Mouse (Mus musculus) neural tube, embryonic 12.5 days (tissue): Measurements from ENCODE around the gene Timm8a1. TPM values are rescaled to one million over a fixed set of nuclear protein-coding genes. Genes with fewer than 3 reads are reported as not detected.

Source experiments
- ATAC-seq: fragments of 200-750 bp; cut with Nextera tagmentation; 2 replicates; pipeline ENCODE4 v1.8.0; 2017; ENCODE audit warnings: low read depth, mild to moderate bottlenecking, moderate TSS enrichment, moderate library complexity; ENCODE audit not compliant: low FRiP score
- H3K27ac ChIP-seq: fragments of 300-500 bp; sonication (generic); 2 replicates; pipeline ENCODE4 v1.5.1; 2016
- H3K27me3 ChIP-seq: fragments of 300-500 bp; sonication (generic); replicated peaks from 2 replicates; pipeline ENCODE4 v1.6.1; 2016; ENCODE audit warnings: mild to moderate bottlenecking
- H3K36me3 ChIP-seq: fragments of 300-500 bp; sonication (generic); 2 replicates; pipeline ENCODE4 v1.6.1; 2016; ENCODE audit warnings: mild to moderate bottlenecking
- H3K4me1 ChIP-seq: fragments of 300-500 bp; sonication (generic); 2 replicates; pipeline ENCODE4 v1.6.1; 2016
- H3K4me2 ChIP-seq: fragments of 300-500 bp; sonication (generic); replicated peaks from 2 replicates; pipeline ENCODE4 v1.6.1; 2016; ENCODE audit warnings: mild to moderate bottlenecking
- H3K4me3 ChIP-seq: fragments of 300-500 bp; sonication (generic); 2 replicates; pipeline ENCODE4 v1.5.1; 2016
- H3K9ac ChIP-seq: fragments of 300-500 bp; sonication (generic); 2 replicates; pipeline ENCODE4 v1.6.1; 2016; ENCODE audit warnings: mild to moderate bottlenecking
- H3K9me3 ChIP-seq: fragments of 300-500 bp; sonication (generic); 2 replicates; pipeline ENCODE4 v1.6.1; 2016; ENCODE audit warnings: mild to moderate bottlenecking
- WGBS: fragments of 180-500 bp; shearing (Covaris S2); methylation state at CpG from one replicate; pipeline ENCODE4 v1.1.7; 2016; 5-methylcytosine and 5-hydroxymethylcytosine counted together
- polyA plus RNA-seq: library from polyadenylated mRNA; unstranded; fragments of >200 nt; fragmentation: Nextera tagmentation; extraction: Ambion mirVana; gene quantifications from 2 replicates; pipeline ENCODE4 v1.2.1, GENCODE M21; 2016

The Timm8a1 gene
- 45.8 and 48.5 TPM in 2 replicates for polyA plus RNA-seq

DNA sequence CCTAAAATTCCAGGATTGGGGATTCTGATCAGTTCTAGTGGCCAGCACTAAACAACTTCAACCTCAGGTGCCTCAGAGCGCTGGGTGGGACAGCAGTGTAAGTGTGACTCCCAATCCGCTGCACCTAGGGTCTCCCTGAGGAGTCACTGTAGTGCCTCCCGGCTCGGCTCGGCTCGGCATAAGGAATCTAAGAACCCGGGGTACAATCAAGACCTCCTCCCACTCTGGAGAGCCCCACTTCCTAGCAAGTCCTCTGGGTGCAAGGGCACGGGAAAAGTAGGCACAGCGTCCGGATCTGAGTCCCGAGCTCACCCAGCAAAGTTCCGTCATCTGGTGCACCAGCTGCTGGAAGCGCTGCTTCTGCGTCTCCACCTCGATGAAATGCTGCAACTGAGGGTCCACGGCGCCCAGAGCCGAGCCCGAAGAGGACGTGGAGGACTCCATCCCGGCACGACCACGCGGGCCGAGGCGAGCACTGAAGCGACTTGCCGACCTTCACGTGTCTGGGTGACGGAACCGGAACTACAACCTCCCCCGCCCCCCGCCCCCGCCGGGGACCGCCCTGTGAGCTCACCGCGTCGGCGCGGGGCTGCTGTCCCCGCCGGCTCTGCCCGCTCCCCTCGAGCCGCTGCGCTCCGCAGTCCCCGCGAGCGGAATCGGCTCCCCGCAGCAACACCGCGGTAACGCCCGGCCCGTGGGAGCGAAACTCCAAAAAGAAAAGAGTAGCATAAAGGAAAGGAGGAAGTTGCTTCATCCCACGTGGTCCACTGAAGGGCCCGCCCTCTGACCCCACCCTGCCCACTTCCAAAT, at the start of gene Timm8a1:
Gene Timm8a1, minus strand, starts transcription at position 721 of the 810 bp plus-strand sequence.
- 10% methylated on average over 54 of the region's 61 CpGs for WGBS
- Histone ChIP-seq H3K4me1 (no peaks in the 10 kb centered on the region), H3K4me3 (peak within 1 kb of the TSS; percentile 47), H3K4me2 (peak within 1 kb of the TSS; percentile 62), H3K9me3 (no peaks in the 10 kb centered on the region), H3K27ac (no peak within 1 kb of the TSS), H3K36me3 (no peaks in the 10 kb centered on the region), H3K27me3 (no peaks in the 10 kb centered on the region), H3K9ac (peak within 1 kb of the TSS; percentile 52)
- ATAC-seq, result peak; percentile 92

DNA sequence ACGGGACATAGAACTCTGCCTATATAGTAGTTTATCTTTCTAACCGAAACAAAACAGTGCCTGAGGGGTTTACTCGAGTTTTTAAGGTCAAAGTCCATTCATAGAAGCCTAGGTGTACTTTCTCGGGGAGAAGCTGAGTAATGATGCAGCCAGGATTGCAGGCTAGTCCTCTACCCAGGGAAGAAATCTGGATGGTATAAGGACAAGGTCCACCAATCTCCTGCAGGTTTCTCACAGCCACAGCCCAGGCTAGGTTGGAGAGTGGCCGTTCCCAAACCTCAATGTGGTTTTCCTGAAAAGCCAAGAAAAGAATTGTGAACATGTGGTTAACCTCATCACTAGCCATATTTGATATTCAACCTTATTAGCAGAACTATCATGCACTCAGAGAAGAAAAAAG, 48.2 kb upstream of the Timm8a1 start:
- WGBS, result 66% methylated on average over 5 of the region's 5 CpGs
- Histone ChIP-seq H3K27me3 (no peaks in the 10 kb centered on the region), H3K4me1 (no peaks in the 10 kb centered on the region), H3K36me3 (peaks cover 4% of the 10 kb centered on the region; the same call in 1 of the 2 replicates), H3K9ac (no peak overlapping the region), H3K4me3 (no peak overlapping the region), H3K9me3 (no peaks in the 10 kb centered on the region), H3K27ac (no peak overlapping the region), H3K4me2 (no peak overlapping the region)
- no peak for ATAC-seq

DNA sequence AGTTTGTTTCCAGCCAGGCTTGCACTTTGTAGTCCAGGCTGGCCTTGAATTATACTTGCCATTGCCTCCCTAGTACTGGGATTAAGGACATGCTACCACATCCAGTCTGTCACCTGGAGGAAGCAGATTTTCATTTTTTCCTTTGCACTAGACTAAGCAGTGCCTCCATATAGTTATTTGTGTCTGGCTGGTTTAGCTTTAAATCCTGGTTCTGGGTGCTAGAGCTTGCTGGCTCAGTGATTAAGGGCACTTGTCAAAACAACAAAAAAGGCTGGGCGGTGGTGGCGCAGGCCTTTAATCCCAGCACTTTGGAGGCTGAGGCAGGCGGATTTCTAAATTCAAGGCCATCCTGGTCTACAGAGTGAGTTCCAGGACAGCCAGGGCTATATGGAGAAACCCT, 47.3 kb upstream of the Timm8a1 start:
- Histone ChIP-seq H3K4me1 (no peaks in the 10 kb centered on the region), H3K27ac (no peak overlapping the region), H3K36me3 (peaks cover 4% of the 10 kb centered on the region; the same call in 1 of the 2 replicates), H3K4me2 (no peak overlapping the region), H3K4me3 (no peak overlapping the region), H3K9me3 (no peaks in the 10 kb centered on the region), H3K27me3 (no peaks in the 10 kb centered on the region), H3K9ac (no peak overlapping the region)
- WGBS, result 80% methylated on average over 3 of the region's 3 CpGs
- ATAC-seq, result no peak

DNA sequence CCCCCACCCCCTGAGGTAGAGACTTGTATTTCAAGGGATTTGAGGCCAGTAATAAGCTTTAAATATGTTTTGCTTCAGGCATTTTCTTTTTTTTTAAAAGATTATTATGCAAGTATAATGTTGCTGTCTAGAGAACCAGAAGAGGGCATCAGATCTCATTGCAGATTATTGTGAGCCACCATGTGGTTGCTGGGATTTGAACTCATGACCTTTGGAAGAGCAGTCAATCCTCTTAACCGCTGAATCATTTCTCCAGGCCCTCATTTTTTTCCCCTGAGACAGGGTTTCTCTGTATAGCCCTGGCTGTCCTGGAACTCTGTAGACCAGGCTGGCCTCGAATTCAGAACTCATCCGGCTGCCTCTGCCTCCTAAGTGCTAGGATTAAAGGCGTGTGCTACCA, 46.6 kb upstream of the Timm8a1 start:
- Histone ChIP-seq H3K4me3 (no peak overlapping the region), H3K36me3 (peaks cover 4% of the 10 kb centered on the region; the same call in 1 of the 2 replicates)
- 90% methylated on average over 4 of the region's 4 CpGs for WGBS

DNA sequence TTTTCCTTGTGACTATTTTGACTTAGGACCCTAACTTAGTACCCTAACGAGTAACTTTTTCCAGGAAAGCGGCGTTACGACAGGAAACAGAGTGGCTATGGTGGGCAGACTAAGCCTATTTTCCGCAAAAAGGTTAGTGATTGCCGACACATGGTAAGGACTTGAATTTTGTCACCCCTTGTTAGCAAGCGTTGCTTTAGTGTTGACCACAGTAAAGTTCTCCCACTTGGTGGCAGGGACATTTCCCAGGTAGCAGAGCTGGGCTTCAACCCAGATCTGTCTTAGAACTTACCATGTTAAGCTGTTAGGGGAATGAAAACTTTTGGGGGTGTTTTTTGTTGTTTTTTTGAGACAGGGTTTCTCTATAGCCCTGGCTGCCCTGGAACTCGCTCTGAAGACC, 44.8 kb upstream of the Timm8a1 start:
- WGBS, result 35% methylated on average over 8 of the region's 8 CpGs
- no peak for ATAC-seq

More for the DNA sequence above, 46.6 kb upstream of the Timm8a1 start:
- no peak for ATAC-seq
- H3K9me3 ChIP-seq, result no peaks in the 10 kb centered on the region
- H3K27ac ChIP-seq, result no peak overlapping the region
- no peaks in the 10 kb centered on the region for H3K4me1 ChIP-seq
- H3K27me3 ChIP-seq, result no peaks in the 10 kb centered on the region
- no peak overlapping the region for H3K9ac ChIP-seq
- H3K4me2 ChIP-seq, result no peak overlapping the region

DNA sequence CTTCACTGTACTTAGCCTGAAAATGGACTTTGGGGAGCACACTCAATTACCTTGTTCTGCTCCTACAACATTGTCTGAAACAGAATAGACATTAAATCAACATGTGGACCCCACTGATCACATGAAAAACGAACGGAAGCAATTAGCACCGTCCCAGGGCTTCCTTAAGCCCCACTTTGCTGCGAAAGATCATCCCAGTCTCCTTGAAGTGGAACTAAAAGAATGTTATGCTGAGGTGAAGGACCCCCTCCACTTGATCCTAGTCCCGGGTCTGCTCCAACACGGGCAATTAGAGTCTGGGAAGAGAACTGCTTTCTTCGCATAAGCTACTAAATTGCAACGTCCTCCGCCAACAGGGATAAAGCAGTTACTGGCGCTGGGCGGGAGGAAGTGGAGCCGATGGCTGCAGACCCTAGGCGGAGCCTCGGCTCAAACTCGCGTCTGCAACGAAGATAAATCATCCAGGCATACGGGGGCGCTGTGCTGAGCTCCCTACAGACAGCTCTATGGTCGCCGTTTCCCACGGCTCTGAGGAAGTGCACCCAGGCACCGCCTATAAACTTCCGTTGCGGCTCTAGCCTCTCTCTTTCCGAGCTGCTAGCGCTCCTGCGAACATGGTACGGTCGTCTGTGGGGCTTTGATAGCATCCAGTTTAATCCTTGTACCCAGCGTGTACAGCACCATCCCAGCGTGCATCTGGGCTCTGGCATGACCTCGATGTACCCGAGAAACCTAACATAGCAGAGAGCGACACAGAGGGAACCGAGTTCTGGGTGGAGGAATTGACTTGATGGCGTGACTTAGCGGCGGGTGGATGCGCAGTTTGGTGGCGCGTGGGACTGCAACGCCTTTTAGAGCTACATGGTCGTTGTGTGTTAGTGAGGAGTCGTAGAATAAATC, 43.7 kb upstream of the Timm8a1 start, which contains the start of gene Rpl36a:
Gene Rpl36a, plus strand, starts transcription at position 552 of the 900 bp plus-strand sequence.
- Histone ChIP-seq H3K36me3 (peaks cover 4% of the 10 kb centered on the region; the same call in 1 of the 2 replicates), H3K4me1 (no peaks in the 10 kb centered on the region), H3K4me2 (peak within 1 kb of the TSS; percentile 61), H3K27ac (peak within 1 kb of the TSS; percentile 57; the same call in 1 of the 2 replicates), H3K9me3 (no peaks in the 10 kb centered on the region), H3K27me3 (no peaks in the 10 kb centered on the region), H3K9ac (peak within 1 kb of the TSS; percentile 67), H3K4me3 (peak within 1 kb of the TSS; percentile 46)
- ATAC-seq, result peak; percentile 97
- 21% methylated on average over 45 of the region's 45 CpGs for WGBS

More for the DNA sequence above, 44.8 kb upstream of the Timm8a1 start:
- Histone ChIP-seq H3K27ac (no peak overlapping the region), H3K9ac (peak overlapping the region; percentile 67), H3K27me3 (no peaks in the 10 kb centered on the region), H3K4me3 (peak overlapping the region; percentile 46), H3K4me2 (peak overlapping the region; percentile 61), H3K4me1 (no peaks in the 10 kb centered on the region), H3K36me3 (peaks cover 4% of the 10 kb centered on the region; the same call in 1 of the 2 replicates), H3K9me3 (no peaks in the 10 kb centered on the region)

DNA sequence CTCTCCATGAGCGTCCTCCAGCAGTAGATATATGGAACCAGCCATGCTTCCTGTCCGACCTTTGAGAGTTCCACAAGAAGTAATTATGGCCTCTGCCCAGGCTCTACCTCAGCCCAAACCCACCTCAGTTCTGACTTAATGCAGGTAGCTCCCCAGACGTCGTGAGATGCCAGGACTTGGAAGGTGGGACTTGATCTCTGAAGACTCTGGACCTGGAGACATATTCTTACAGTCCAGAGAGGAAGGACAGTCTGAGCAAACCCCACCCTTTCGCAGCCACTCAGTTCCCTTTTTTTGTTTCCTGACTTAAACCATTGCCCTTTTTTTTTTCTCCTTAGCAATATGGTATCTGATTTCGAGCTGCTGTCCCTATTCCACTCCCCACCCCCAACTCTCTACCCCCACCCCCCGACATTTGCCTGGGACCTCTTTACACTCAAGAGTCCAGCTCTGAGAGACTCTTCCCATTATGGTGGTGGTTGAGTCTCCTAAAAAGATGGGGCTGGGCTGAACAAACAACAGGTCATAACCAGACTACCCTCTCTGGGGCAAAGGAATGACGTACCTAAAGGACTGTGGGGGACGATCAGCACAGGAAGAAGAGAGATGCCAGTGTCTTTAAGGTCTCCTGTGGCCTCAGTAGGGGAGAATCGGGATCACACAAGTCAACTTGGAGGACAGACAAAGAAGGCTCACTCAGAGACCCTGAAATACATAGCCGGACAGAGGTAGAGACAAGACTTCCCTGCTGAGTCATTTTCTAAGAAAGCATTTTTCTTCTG, 41.4 kb upstream of the Timm8a1 start, which contains the start of gene Btk:
Gene Btk, minus strand, starts transcription at position 683 of the 782 bp plus-strand sequence.
- Histone ChIP-seq H3K9ac (no peak within 1 kb of the TSS), H3K27me3 (no peaks in the 10 kb centered on the region), H3K9me3 (no peaks in the 10 kb centered on the region), H3K27ac (no peak within 1 kb of the TSS), H3K4me3 (no peak within 1 kb of the TSS), H3K4me2 (no peak within 1 kb of the TSS), H3K4me1 (no peaks in the 10 kb centered on the region), H3K36me3 (no peaks in the 10 kb centered on the region)
- no peak for ATAC-seq
- 83% methylated on average over 11 of the region's 11 CpGs for WGBS

DNA sequence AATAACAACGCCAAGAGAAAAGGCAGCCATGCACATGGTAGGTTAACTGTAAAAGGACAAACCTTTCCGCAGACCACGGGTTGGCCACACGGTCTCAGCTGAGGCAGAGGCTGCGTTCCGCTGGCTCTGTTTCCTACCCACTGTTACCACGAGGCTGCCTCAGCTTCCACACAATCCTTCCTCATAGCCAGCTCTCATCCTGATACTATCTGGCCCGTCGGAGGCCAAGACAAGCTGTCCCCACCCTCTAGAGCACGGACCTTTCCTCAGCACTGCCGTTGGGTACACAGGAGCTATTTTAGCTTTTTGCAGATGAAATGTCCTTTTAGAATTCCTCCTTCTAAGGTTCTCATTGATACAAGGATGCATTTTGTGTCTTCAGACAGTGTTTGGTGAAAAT, 40.6 kb upstream of the Timm8a1 start:
- no peak overlapping the region for H3K4me2 ChIP-seq
- H3K4me1 ChIP-seq, result no peaks in the 10 kb centered on the region
- no peak overlapping the region for H3K4me3 ChIP-seq
- 87% methylated on average over 11 of the region's 11 CpGs for whole genome bisulfite sequencing
- no peaks in the 10 kb centered on the region for H3K27me3 ChIP-seq
- H3K36me3 ChIP-seq, result no peaks in the 10 kb centered on the region
- H3K9me3 ChIP-seq, result no peaks in the 10 kb centered on the region
- ATAC-seq, result no peak
- no peak overlapping the region for H3K9ac ChIP-seq
- no peak overlapping the region for H3K27ac ChIP-seq

DNA sequence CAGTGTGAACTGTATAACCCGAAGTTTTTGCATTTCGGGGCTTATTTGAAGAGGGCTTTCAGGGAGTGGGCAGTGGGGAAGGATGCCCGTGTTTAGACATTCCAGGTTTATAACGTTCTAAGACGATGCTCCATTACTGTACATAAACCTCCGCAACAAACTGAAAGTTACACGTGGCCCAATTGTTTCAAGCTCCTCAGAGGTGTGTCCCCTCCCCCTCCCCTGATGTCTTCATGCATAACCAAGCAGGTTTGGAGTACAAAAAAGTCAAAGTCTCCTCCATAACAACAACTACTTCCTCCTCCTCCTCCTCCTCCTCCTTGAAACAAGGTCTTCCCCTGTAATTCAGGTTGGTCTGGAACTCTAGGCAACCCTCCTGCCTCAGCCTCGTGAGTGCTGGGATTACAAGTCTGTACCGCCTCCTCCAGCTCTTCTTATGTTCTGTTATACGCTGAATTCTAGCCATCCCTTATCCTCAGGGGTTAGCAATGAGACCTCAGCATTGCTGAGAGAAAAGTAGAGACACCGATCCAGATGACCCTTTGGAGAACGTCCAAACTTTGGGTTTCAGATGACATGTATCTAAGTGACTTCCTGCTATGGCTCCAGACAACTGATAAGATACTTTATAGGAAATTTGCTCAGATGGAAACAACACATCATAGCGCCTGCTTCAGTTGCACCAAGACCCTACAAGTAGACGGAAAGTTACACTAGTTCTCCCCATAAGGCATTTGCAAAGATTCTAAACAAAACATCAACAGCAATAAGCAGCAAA, 39.1 kb upstream of the Timm8a1 start:
- no peak overlapping the region for H3K9ac ChIP-seq
- ATAC-seq, result no peak
- no peak overlapping the region for H3K27ac ChIP-seq
- H3K36me3 ChIP-seq, result no peaks in the 10 kb centered on the region
- WGBS, result 83% methylated on average over 14 of the region's 14 CpGs
- H3K4me2 ChIP-seq, result no peak overlapping the region
- no peaks in the 10 kb centered on the region for H3K27me3 ChIP-seq
- H3K4me3 ChIP-seq, result no peak overlapping the region
- no peaks in the 10 kb centered on the region for H3K4me1 ChIP-seq
- no peaks in the 10 kb centered on the region for H3K9me3 ChIP-seq

DNA sequence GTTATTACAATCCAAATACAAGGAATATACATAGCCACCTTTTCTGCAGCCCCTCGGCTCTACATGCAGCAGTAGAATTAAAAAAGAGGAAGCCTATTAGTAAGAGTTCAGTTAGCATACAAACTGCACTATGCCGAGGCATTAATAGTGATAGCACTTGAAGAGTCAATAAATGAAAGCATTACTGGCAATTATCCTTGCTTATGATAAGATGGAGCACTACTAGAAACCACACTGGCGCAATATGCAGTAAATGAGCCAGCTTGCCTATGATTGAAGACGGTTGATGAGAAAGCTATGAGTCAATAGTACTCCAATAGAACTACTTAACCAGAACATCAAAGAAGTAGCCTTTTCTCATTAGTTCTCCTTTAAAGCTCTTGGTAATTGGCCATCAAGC, 36.2 kb upstream of the Timm8a1 start:
- Histone ChIP-seq H3K4me2 (no peak overlapping the region), H3K36me3 (no peaks in the 10 kb centered on the region), H3K9me3 (no peaks in the 10 kb centered on the region), H3K27me3 (no peaks in the 10 kb centered on the region), H3K4me1 (no peaks in the 10 kb centered on the region), H3K4me3 (no peak overlapping the region), H3K9ac (no peak overlapping the region), H3K27ac (no peak overlapping the region)
- no peak for ATAC-seq
- WGBS, result 83% methylated on average over 4 of the region's 4 CpGs
